Mouse (Mus musculus) intestine, embryonic 14.5 days (tissue): Measurements from ENCODE around the gene Atg5. TPM values are rescaled to one million over a fixed set of nuclear protein-coding genes. Genes with fewer than 3 reads are reported as not detected.

ENCODE experiments used
- ATAC-seq: fragments of 200-750 bp; cut with Nextera tagmentation; replicated peaks from 2 replicates; pipeline ENCODE4 v1.8.0; 2017; ENCODE audit warnings: low read depth, moderate number of reproducible peaks, moderate TSS enrichment, moderate library complexity; ENCODE audit not compliant: low FRiP score, low TSS enrichment
- DNase-seq: peaks from one replicate; pipeline ENCODE4 v3.0.0-alpha.2; 2018; ENCODE audit warnings: low spot score
- H3K27ac ChIP-seq: fragments of 300-500 bp; sonication (generic); 2 replicates; pipeline ENCODE4 v1.5.1; 2014; ENCODE audit warnings: low read depth, mild to moderate bottlenecking, control low read depth
- H3K27me3 ChIP-seq: fragments of 300-500 bp; sonication (generic); replicated peaks from 2 replicates; pipeline ENCODE4 v1.6.1; 2014; ENCODE audit warnings: low read length, control low read depth; ENCODE audit not compliant: control insufficient read depth, insufficient read depth
- H3K36me3 ChIP-seq: fragments of 300-500 bp; sonication (generic); 2 replicates; pipeline ENCODE4 v1.6.1; 2014; ENCODE audit warnings: low read length, control low read depth; ENCODE audit not compliant: control insufficient read depth, insufficient read depth
- H3K4me1 ChIP-seq: fragments of 300-500 bp; sonication (generic); replicated peaks from 2 replicates; pipeline ENCODE4 v1.6.1; 2014; ENCODE audit warnings: low read length, control low read depth, mixed read lengths; ENCODE audit not compliant: control insufficient read depth, insufficient read depth
- H3K4me2 ChIP-seq: fragments of 300-500 bp; sonication (generic); 2 replicates; pipeline ENCODE4 v1.6.1; 2014; ENCODE audit warnings: low read length
- H3K4me3 ChIP-seq: fragments of 300-500 bp; sonication (generic); 2 replicates; pipeline ENCODE4 v1.5.1; 2014; ENCODE audit warnings: low read depth, low read length, control low read depth, mixed read lengths
- H3K9ac ChIP-seq: fragments of 300-500 bp; sonication (generic); 2 replicates; pipeline ENCODE4 v1.6.1; 2014; ENCODE audit warnings: mild to moderate bottlenecking, low read length
- H3K9me3 ChIP-seq: fragments of 300-500 bp; sonication (generic); 2 replicates; pipeline ENCODE4 v1.6.1; 2016; ENCODE audit warnings: low read length, control low read depth; ENCODE audit not compliant: control insufficient read depth
- WGBS: fragments of 180-500 bp; shearing (Covaris S2); extraction: QIAGEN DNeasy Blood & Tissue Kit; methylation state at CpG from one replicate; pipeline ENCODE4 v1.1.7; 2014; 5-methylcytosine and 5-hydroxymethylcytosine counted together
- polyA plus RNA-seq: library from polyadenylated mRNA; unstranded; fragments of >200 nt; fragmentation: Nextera tagmentation; extraction: Ambion mirVana; gene quantifications from 2 replicates; pipeline ENCODE4 v1.2.1, GENCODE M21; 2014

Atg5 gene
- polyA plus RNA-seq, 1 experiment from 2014 or later = 52.0 TPM

- no peak overlapping the region for H3K4me3 ChIP-seq
- H3K9me3 ChIP-seq = no peaks in the 10 kb centered on the region
- H3K27ac ChIP-seq = no peak overlapping the region
- H3K4me1 ChIP-seq = no peaks in the 10 kb centered on the region
- H3K27me3 ChIP-seq = no peaks in the 10 kb centered on the region
- no peak for ATAC-seq
- no peak overlapping the region for H3K9ac ChIP-seq
- no peak overlapping the region for H3K4me2 ChIP-seq
- no peaks in the 10 kb centered on the region for H3K36me3 ChIP-seq
- no peak for DNase-seq
- 32% methylated on average over 12 of the region's 12 CpGs for WGBS
These were observed 123.5 kb downstream of the Atg5 start for GRCm38 (mm10) chr10:44391509-44392290.

- H3K9ac ChIP-seq = no peak overlapping the region
- no peaks in the 10 kb centered on the region for H3K4me1 ChIP-seq
- no peak overlapping the region for H3K4me3 ChIP-seq
- ATAC-seq = no peak
- no peak overlapping the region for H3K4me2 ChIP-seq
- no peak for DNase-seq
- WGBS = 85% methylated on average over 8 of the region's 8 CpGs
- H3K27ac ChIP-seq = no peak overlapping the region
- no peaks in the 10 kb centered on the region for H3K27me3 ChIP-seq
- no peaks in the 10 kb centered on the region for H3K36me3 ChIP-seq
- no peaks in the 10 kb centered on the region for H3K9me3 ChIP-seq
These were observed 124.7 kb downstream of the Atg5 start for GRCm38 (mm10) chr10:44392855-44393254.

- WGBS = 62% methylated on average over 3 of the region's 3 CpGs
These were observed 132.0 kb downstream of the Atg5 start for GRCm38 (mm10) chr10:44400119-44400518.

GRCm38 (mm10) chr10:44400602-44401001, 132.4 kb downstream of the Atg5 start:
- Histone ChIP-seq H3K4me1 (no peaks in the 10 kb centered on the region), H3K36me3 (no peaks in the 10 kb centered on the region), H3K9me3 (no peaks in the 10 kb centered on the region), H3K9ac (no peak overlapping the region), H3K4me3 (no peak overlapping the region), H3K27me3 (no peaks in the 10 kb centered on the region), H3K27ac (no peak overlapping the region), H3K4me2 (no peak overlapping the region)
- WGBS = 56% methylated on average over 13 of the region's 13 CpGs
- no peak for DNase-seq
- ATAC-seq = no peak

More at GRCm38 (mm10) chr10:44400119-44400518, 132.0 kb downstream of the Atg5 start:
- no peak for ATAC-seq
- H3K4me1 ChIP-seq = no peaks in the 10 kb centered on the region
- H3K9me3 ChIP-seq = no peaks in the 10 kb centered on the region
- H3K9ac ChIP-seq = no peak overlapping the region
- no peak overlapping the region for H3K4me3 ChIP-seq
- no peaks in the 10 kb centered on the region for H3K36me3 ChIP-seq
- DNase-seq = no peak
- H3K27ac ChIP-seq = no peak overlapping the region
- H3K4me2 ChIP-seq = no peak overlapping the region
- no peaks in the 10 kb centered on the region for H3K27me3 ChIP-seq

GRCm38 (mm10) chr10:44401600-44401999, 133.4 kb downstream of the Atg5 start:
- Histone ChIP-seq H3K4me3 (no peak overlapping the region), H3K27ac (no peak overlapping the region), H3K27me3 (no peaks in the 10 kb centered on the region), H3K9me3 (no peaks in the 10 kb centered on the region), H3K4me2 (no peak overlapping the region), H3K4me1 (no peaks in the 10 kb centered on the region), H3K36me3 (no peaks in the 10 kb centered on the region), H3K9ac (no peak overlapping the region)
- DNase-seq (no peak), ATAC-seq (no peak)
- 75% methylated on average over 10 of the region's 10 CpGs for WGBS

- Histone ChIP-seq H3K27me3 (no peaks in the 10 kb centered on the region), H3K4me3 (no peak overlapping the region), H3K4me1 (no peaks in the 10 kb centered on the region), H3K27ac (no peak overlapping the region), H3K9ac (no peak overlapping the region), H3K4me2 (no peak overlapping the region), H3K36me3 (no peaks in the 10 kb centered on the region), H3K9me3 (no peaks in the 10 kb centered on the region)
- ATAC-seq = no peak
- WGBS = 73% methylated on average over 7 of the region's 7 CpGs
- DNase-seq = no peak
These were observed 135.3 kb downstream of the Atg5 start for GRCm38 (mm10) chr10:44403415-44403814.

- no peak overlapping the region for H3K4me2 ChIP-seq
- WGBS = 36% methylated on average over 10 of the region's 10 CpGs
- H3K9me3 ChIP-seq = no peaks in the 10 kb centered on the region
- ATAC-seq (no peak), DNase-seq (no peak)
- H3K27ac ChIP-seq = no peak overlapping the region
- no peak overlapping the region for H3K4me3 ChIP-seq
- no peaks in the 10 kb centered on the region for H3K36me3 ChIP-seq
- no peaks in the 10 kb centered on the region for H3K4me1 ChIP-seq
- no peaks in the 10 kb centered on the region for H3K27me3 ChIP-seq
- H3K9ac ChIP-seq = no peak overlapping the region
These were observed 140.9 kb downstream of the Atg5 start for GRCm38 (mm10) chr10:44409054-44409453.

GRCm38 (mm10) chr10:44409958-44410357, 141.8 kb downstream of the Atg5 start:
- ATAC-seq = no peak
- Histone ChIP-seq H3K4me1 (no peaks in the 10 kb centered on the region), H3K36me3 (no peaks in the 10 kb centered on the region), H3K9me3 (no peaks in the 10 kb centered on the region), H3K4me2 (no peak overlapping the region), H3K27me3 (no peaks in the 10 kb centered on the region), H3K9ac (no peak overlapping the region), H3K27ac (no peak overlapping the region), H3K4me3 (no peak overlapping the region)
- 74% methylated on average over 11 of the region's 11 CpGs for WGBS
- no peak for DNase-seq
